Mouse (Mus musculus): ENCODE results near the gene Gm4792.

DNA sequence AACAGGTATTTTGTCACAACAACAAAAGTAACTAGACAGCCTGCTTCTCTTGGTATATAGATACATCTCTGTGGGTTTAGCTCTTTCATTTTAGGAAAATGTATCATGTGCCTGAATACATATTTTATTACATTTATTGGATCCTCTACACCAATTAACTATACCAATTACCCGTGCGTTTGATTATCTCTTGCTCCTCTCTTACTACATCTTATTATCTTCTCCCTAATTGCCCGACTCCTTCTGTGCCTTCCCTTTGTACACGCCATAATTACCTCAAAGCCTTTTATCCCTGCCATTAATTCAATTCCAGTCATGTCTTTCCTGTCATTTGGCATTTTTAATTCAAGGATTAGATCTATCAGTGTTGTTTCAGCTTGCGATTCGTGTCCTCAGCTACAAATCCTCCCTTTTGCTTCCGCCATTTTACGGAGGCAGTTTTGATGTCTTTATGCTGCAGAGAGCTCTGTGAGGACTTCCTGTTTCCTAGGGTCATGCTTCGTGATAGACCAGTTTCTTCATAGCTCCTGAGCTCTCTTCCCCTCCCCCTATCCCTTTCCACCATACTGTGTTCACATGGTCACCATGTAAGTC lies 5.7 kb upstream of the Gm4792 start:
- no peak for TF ChIP-seq CTCF (conservative IDR thresholded peaks at IDR 0.05; ENCODE audit: low read length)
- TF ChIP-seq NANOG (IDR thresholded peaks at IDR 0.05; ENCODE audit: borderline replicate concordance, low read length), result no peak
- TF ChIP-seq POU5F1 (IDR thresholded peaks at IDR 0.05; ENCODE audit: borderline replicate concordance, low read length), result no peak

Data from E14TG2a.4 (cell line).